Mouse (Mus musculus) kidney, postnatal 14 days (tissue): ENCODE measurements around the gene Ggt6.

Source experiments
- DNase-seq: peaks from one replicate; pipeline ENCODE4 v3.0.0; 2022; ENCODE audit warnings: mixed read lengths

Gene Ggt6

GRCm38 (mm10) chr11:72434963-72435693 is at the start of gene Ggt6:
TSS of gene Ggt6 (plus strand) at chr11:72435526.
- DNase-seq: peak; percentile 83

DNA sequence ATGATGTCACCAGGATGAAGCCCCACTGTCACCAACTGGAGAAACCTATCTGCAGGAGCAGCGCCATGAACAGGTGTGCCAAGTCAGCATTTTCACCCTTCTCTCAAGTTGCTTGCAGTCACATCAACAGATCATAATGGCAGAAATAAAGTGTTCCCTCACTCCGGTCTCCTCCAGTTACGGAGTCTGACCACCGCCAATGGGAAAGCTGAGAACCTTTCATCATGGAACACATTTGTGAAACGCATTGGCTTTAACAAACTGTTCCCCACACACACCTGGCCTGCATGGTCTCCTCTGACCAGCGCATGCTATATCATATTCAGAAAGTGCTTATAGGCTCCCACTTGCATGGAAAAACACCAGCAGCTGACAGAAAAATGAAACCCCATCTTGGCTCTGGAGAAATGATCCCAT is 47.2 kb upstream of the Ggt6 start:
- no peak for DNase-seq

DNA sequence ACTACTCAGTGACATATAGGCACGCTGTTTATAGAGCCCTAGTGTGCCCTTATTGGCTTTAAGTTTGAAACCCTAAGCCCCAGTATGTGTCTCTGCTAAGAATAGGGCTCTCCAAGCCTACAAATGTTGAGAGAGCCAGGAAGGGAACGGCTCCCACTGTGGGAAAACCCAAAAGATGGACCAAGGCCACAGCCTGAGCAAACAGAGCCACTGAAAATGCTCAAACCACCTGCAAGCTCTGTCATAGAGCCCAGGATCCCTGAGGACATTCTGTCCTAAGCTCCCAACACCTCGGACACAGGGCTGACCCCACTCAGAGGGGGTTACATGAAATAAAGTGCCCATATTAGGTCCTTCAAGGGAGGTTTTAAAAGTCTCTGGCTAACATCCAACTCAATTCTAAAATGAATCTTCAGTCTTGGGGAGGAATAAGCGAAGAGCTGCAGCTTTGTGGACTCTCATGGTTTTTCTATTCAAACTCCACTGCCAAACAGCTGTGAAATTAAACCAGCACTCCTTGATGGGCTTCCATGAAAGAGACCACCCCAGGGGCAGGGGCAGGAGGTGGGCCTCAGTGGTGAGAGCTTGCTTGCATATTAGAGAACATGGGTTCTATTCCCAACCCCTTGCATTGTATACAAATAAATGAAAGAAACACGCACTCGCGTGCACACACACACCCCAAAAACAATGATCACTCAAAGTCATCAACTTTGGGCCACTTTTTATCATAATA is 45.8 kb upstream of the Ggt6 start:
- DNase-seq: no peak

DNA sequence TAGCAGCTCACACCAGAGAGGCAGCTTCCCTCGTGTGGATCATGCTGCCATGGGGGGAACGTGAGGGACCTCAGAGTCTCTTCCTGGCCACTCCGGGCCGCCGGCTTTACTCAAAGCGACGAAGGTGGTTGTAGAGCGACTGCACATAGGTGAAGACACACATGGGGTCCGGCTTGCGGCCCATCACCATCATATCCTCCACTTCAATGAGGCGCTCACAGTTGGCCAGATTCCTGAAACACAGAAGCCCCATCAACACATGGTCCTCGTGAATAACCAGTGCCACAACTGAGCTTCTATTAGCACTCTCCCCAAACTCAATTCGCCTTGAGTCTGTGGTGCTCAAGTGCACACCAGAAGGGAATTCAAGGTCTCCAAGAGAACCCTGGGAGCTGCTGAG is 44.1 kb upstream of the Ggt6 start:
- no peak for DNase-seq

GRCm38 (mm10) chr11:72393243-72393642 is 42.1 kb upstream of the Ggt6 start:
- no peak for DNase-seq

GRCm38 (mm10) chr11:72393669-72394068 is 41.7 kb upstream of the Ggt6 start:
- peak; percentile 50 for DNase-seq

- no peak for DNase-seq
These were observed 40.6 kb upstream of the Ggt6 start for GRCm38 (mm10) chr11:72394694-72395093.

DNA sequence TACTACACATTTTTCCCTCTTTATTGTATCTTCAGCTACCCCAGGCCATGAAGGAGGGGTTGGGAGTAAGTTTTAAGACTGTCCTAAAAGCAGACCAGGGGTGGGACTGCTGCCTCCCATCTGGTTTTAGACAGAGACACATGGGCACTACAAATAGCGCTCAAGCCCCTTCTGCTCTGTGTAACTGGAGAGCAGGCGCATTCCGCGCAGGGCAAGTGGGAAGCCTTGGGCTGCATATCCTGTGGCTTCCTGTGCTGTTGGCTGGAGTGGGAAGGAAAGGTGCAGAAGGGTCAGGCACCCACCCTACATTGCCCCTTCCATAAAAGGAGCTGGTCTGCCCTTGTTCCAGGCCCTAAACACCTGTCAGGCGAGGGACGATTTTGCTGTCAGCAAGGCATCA is 39.7 kb upstream of the Ggt6 start:
- DNase-seq: no peak

DNA sequence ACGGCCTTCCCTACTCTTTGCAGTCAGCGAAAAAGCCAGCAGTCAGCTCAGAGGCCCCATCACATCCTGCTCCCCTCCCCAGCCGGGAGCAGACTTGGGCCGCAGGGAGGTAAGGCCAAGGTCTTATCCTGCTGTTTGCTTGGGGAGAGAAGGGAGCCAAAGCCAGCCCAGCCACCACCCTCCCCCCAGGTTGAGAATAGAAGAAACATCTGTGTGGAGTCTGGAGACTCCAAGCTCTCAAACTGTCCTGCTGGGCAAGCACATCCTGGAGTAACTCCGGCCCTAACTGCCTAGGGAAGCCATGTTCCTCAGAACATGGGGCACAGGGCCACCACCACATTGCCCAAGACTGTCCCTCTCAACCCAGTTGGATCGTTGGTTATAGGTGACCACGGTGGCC is 38.7 kb upstream of the Ggt6 start:
- no peak for DNase-seq

DNA sequence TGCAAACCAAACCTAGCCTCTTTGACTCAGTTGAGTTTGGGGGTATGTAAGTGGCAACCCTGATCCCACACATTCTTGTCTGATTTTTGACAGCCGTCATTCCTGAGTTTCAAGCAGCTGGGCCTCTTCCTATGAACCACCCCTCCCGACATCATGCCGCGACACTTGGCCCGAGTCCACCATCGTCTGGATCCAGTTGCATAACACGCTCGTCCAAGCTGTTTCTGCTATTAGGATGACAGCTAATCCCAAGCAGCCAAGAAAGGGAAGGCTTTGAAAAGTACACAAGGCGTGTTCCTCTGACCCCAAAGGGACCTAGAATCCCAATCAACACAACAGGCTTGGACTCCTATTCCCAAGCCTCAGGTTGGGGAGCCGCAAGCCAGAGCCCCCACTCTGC is 38.3 kb upstream of the Ggt6 start:
- DNase-seq: peak; percentile 77

GRCm38 (mm10) chr11:72397811-72398525 is 37.4 kb upstream of the Ggt6 start:
- DNase-seq: no peak

- DNase-seq: peak; percentile 55
These were observed 34.3 kb upstream of the Ggt6 start for GRCm38 (mm10) chr11:72401068-72401467.

DNA sequence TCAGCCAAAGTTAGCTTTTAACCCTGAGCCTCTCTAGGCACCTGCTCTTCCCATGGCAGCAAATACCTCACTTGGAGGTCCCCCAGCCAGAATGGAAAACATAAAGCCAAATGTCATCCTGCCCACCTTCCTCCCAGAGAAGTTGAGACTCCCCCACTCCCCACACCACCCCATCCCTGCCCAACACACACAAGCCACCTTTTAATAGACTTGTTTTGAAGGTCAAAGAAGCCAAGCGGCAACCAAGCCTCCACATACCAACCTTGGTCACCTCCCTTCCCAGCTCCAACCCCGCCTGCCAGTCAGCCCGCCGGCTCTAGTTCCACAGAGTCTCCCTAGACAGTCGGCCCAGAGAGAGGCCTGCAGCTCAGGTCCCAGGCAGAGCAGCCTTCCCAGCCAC is 33.3 kb upstream of the Ggt6 start:
- DNase-seq: peak; percentile 66

GRCm38 (mm10) chr11:72402969-72403368 is 32.4 kb upstream of the Ggt6 start:
- DNase-seq: no peak

DNA sequence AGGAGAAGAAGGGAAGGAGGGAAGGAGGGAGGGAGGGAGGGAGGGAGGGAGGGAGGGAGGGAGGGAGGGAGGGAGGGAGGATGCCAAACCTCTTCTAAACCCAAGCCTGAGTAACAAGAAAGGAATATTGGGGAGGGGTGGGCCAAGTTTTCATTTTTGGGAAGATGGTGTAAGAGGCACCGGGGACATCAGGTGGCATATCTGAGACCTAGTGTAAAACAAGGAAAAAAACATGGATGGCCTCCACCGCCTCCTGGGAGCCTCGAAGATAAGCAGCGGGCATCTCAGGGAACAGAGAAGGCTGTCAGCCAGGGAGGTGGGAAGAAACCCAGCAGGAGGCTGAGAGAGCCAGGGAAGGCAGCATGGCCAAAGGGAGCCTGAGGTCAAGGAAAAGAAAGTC is 29.8 kb upstream of the Ggt6 start:
- no peak for DNase-seq

DNA sequence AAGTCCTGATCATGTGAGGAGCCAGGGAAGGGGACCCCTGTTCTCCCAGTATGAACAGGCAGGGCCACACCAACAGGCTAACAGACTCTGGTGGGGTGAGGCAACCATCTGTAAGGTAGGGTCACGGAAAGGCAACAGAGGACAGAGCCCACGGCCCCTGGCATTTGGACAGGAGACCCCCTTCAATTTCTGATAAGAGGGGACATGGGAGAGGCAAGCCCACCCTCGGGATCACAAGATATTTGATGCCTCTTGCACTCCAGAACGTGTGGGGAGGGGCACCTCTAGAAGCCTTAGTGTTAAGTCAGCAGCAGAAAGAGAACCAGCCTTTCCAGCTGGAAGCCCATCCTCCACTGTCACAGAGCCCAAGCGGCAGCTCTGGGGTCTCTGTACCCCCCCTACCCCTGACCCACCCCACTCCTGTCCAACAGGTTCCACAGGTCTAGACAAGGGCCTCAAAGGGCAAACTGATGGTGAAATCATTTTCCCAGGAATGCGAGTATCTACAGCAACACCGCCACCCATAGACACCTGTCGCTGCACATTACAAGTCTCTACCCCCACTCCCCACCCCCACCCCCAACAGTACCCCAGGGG is 29.1 kb upstream of the Ggt6 start:
- no peak for DNase-seq

- no peak for DNase-seq
These were observed 28.2 kb upstream of the Ggt6 start for GRCm38 (mm10) chr11:72407081-72407480.

DNA sequence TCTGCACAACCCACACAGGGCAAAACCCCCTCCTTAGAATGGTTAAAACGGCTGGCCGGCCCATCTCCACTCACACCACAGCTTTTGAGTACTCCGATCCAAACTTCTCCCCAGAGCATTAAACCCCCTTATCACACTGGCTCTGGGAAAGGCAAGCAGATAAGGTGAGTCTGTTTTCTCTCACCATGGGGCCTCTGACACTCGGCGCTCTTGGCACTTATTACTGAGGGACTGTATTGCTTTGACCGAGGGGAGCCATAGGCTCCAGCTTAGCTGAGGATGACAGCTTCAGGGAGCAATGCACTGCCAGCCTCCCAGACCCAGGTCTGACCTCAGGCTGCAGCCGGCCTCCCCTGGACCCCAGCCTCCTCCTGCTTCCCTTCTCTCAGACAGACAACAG is 27.8 kb upstream of the Ggt6 start:
- DNase-seq: no peak

- DNase-seq: no peak
These were observed 26.7 kb upstream of the Ggt6 start for GRCm38 (mm10) chr11:72408451-72409170.

DNA sequence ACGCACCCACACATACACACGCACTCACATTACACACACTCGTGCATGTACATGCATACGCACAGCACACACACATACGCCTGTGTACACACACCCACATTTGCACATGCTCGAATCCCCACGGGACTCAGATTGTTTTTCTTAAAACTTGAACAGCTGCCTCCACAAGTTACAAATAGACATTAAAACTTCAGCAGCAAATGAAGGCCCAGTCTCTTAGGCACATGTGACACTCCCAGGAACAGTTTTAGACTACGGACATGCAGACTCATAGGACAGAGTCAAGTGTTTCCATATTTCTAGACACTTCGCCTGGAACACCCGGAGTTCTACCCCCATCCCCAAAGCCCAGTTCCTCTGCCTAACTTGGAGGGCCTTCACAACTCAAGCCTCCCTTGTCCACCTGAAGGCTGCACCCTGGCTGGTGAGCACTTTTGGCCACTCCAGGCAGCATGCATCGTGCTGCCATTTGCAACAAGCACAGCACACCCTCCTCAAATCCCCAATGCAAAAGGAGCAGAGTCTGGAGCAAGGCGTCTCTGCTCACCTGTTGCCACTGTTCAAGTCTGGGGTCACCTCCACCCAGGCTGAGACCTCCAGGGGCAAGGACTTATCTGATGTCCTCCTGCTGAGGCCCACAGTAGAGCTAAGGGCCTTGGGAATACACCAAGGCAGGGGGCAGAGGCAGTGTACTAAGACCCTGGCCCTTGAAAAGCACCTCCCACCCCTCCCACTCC is 25.5 kb upstream of the Ggt6 start:
- no peak for DNase-seq

DNA sequence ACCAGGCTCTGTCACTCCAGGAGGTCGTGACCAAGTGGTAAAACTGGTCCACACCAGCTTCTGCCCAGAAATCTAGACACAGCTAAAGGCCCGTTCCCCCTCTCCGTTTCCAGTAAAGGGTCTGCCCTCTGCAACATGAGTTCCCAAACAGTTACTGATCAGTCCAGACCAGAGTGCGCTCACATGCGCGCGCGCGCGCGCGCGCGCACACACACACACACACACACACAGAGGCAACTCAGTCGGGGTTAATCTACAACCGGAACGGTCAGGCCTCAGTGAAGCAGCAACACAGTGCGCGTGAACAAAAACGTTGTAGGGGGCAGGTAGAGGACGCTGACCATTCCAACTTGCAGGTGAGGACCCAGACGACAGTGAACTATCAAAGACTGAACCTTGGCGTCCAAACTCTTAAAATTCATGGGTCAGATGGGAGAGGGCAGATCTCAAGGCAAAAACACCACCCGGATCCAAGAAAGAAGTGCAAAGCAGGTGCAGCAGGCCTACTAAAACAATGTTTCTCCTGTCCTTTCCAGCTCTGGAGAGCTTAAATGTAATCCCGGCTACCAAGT is 24.7 kb upstream of the Ggt6 start:
- DNase-seq: peak; percentile 91
